Mouse (Mus musculus) adrenal gland (tissue): Measurements from ENCODE around the gene Gnl2.

Experiments
- intact Hi-C: fragments of 180-260 bp; cut with DNase I; formaldehyde crosslinking; loops from one replicate; pipeline ENCODE4 v1.15.1; 2025
- long read RNA-seq, 2 experiments: library from polyadenylated mRNA; unstranded; transcript quantifications; one replicate each; pipeline ENCODE4 v2.0.0; 2020; ENCODE audit warnings: borderline replicate concordance in 1 of 2; ENCODE audit not compliant: insufficient replicate concordance in 1 of 2

Gnl2 gene
- long read RNA-seq, experiment 1, transcript Gnl2-201 (16 exons, 2,366 nt), result major isoform, 32 of 52 reads
- long read RNA-seq, experiment 1, partial matches to known transcripts, result 12 of 52 reads
- long read RNA-seq, experiment 1, other reads (novel, unspliced or antisense), result 8 of 52 reads
- long read RNA-seq, experiment 2, transcript Gnl2-201 (16 exons, 2,366 nt), result major isoform, 35 of 64 reads
- long read RNA-seq, experiment 2, partial matches to known transcripts, result 18 of 64 reads
- long read RNA-seq, experiment 2, other reads (novel, unspliced or antisense), result 11 of 64 reads

DNA sequence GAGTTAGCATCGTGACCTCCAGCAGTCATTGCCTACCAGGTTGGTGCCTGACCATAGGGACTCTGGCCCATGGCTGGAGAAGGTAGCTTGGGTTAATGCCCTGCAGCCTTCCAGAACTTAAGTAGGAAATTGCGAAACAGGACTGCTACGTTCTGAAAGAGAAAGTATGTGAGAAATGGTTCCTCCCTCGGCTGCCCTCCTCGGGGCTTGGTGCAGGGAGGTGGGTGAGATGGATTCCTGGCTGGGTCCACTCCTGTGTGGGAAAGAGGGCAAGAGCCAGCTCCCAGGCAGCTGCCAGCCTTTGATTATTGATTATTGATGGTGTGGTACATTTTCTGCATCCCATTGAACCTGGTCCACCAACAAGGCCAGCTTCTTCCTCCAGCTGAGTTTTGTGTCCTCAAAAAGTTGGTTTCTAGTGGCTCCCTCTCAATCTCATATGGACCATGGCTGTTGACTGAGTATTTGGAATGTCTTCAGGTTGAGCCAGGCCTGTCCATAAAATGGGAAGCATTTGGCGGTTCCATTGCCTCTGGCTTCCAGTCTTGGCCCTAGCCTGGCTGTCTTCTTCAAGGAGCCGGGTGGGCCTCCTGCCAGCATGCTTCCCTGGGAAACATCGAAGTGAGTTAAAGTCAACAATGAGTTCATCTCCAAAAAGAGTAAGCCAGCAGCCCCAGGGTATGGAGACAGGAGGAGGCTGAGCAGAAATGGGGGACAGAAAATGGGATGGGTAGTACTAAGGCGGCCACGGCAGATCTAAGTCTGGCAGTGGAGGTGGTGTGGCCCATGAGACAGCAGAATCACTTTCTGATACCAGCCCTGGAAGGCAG is at the start of gene Gnl2:
Gnl2 (plus strand) TSS at position 780 of the 830 bp plus-strand sequence.
- intact Hi-C loops, result no loop called here

DNA sequence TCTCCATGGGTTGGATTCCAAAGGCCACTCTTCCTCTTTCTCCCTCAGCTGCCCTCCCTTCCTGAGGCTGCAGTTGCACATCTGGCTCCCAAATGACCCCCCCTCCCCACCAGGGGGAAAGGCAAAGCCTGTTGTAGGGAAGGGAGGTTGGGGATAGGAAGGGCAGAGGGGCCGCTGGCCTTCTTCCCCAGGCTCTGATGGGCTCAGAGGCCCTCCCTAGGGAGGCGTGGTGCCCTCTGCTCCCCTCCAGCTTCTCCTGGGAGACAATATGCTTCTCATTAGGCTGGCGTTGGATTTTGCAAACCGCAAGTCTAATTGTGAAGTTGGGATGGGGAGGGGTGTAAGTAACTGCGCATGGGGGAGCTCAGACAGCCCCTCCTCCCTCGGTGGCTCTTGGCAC is 47.7 kb upstream of the Gnl2 start:
- intact Hi-C loops, result no loop called here

DNA sequence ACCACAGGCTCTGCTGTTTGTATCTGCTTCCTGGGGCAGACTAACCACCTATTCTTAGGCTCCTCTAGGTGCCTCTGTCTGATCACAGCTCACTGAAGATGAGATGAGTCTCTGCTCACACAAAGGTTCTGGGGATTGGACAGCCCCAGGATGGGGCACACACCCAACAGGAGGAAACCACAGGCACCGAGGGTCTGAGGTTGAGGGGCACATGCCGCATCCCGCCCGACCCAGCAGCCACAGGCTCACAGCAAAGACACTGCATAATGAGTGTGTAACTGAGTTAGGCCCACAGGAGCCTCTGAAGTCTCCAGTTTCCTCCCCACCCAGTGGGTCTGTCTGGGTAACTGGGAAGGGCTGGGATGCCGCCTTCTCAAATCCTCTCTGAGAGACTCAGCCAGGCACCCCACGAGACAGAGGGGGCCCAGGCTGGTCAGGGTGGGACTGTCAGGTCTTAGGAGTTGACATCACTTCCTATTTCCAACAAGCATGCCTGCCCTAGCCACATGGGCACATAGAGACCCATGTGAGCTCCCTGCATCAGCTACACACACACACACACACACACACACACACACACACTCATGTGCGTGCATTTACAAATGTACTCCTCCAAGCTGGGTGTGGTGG is 47.1 kb upstream of the Gnl2 start:
- intact Hi-C loops, result no loop called here

DNA sequence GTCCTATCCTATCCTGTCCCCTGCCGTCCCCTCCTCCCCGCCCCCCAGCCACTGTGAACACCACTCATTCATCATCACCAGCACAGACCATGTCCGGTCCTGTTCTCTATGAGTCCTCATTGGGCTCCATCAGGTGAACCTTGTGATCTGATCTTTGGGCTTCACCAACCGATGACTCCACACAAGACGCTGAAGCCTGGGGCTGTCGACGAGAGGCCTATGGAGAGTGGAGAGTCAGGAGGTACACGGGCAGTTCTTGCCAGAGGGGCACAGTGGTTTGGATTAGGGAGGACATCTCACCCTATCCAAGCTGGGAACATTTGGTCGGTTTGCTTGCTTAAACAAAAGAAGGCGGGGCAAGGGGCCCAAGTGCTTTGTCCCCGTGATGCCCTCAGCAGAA is 46.2 kb upstream of the Gnl2 start:
- intact Hi-C loops, result no loop called here

DNA sequence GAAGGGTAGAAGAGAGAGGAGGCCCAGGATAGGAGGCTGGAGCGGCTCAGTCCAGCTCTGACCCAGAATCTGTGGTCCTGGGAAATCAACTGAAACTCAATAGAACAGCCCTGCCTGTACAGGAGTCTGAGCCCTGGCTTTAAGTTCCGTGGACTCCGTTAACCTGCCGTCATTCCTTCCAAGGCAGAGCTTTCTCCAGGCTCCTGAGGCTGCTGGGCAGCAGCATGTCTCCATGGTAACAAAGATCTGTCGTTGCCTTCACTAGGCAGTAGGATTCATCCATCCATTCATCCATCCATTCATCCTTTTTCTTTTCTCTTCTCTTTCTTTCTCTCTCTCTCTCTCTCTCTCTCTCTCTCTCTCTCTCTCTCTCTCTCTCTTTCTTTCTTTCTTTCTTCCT is 45.7 kb upstream of the Gnl2 start:
- intact Hi-C loops, result no loop called here

DNA sequence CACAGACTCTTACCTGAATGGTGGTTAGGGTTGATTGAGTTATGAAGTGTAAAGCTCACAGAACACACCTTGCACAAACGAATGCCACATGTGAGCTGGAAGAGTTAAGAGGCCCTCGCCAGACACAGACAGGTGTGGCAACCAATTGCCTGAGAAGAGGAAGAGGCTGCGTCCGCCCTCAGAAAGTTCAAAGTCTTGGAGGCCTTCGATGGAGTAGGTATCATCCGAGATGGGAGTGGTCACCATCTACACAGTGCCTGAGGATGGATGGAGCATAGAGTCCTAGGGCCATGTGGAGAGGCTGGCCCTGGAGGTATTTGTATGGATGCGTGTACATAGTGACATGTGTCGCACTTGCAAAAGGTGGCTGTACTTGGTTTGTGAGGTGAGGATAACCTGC is 45.3 kb upstream of the Gnl2 start:
- intact Hi-C loops, result no loop called here

DNA sequence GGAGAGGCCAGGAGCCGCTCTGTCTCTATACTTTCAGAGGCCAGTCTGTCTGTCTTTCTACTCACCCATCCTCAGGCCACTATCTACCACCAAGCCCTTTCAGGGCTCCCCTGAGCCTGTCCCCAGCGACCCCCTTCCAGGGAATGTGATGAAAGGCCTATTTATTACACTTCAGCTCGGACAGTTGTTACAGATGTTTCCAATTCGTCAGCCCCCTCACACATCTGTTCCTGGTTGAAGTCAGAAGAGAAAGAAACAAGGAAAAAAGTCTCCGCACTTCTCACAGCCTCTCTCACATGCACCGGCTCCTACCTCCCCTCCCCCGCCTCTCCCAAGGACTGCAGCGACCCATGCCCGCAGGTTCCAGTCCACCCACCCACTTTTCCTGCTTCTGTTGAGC is 44.1 kb upstream of the Gnl2 start:
- intact Hi-C loops, result no loop called here

DNA sequence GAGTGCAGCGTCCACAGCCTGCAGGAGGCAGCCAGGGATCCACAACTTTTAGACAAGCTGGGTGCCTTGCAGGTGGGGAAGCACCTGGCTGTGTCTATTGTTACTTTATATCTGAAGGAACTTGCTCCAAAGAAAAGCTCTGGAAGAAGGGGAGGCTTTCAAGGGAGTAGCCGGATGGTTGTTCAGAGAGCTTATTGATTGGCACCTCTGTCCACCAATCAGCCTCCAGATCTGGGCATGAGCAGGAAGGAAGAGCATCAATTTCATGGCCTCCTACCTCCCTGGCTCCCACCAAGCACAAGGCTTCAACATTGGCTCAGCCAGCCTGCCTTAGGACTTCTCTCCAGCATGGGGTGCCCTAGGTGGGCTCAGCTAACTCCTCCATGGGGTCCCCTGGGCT is 43.1 kb upstream of the Gnl2 start:
- intact Hi-C loops, result no loop called here

DNA sequence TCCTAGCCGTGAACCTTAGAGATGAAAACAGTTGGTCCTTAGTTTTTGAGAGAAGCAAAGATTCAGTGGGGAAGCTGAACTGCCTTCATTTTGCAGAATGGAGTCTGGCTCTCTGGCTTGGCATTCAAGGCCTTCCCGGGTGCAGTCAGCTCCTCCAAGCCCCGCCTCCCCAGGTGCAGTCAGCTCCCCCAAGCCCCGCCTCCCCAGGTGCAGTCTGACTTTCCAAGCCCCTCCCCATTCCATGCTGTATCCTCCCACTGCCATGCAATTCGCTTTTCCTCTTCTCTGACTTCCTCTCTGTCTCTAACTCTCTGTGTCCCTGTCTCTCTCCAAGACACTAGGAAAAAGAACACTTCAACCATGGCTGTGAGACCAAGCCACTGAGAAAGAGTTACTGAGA is 38.2 kb upstream of the Gnl2 start:
- intact Hi-C loops, result no loop called here

DNA sequence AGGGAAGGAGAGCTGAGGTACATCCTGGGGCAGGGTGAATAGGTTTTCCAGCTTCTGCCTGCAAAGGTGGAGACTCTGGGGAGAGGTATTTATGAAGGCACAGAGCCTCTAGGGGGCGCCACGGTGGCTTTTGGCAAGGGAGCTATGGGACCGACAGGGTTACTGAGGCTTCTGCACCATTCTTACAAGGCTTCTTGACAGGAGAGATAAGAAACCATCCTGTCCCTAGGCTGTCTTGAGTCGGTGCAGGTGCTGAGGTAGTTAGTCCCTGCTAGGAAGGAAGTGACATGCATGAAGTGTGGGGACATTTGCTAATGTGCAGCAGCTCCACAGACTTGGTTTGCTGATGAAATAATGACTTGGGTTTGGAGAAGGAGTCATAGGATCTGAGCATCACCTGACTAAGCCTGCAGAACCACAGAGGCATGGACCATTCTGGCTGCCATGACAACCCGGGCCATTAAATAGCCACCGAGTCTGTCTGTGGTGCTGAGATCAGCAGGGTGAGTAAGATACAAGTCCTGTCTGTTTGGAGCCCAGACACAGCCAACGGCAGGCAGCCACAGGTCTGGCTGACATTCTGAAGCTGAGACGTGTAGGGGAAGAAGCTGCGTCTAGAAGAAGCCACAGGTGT is 32.4 kb upstream of the Gnl2 start:
- intact Hi-C loops, result loop anchor here (5.0 kb wide), 1 partner anchor 38 kb away; no protein-coding TSS in a partner anchor

DNA sequence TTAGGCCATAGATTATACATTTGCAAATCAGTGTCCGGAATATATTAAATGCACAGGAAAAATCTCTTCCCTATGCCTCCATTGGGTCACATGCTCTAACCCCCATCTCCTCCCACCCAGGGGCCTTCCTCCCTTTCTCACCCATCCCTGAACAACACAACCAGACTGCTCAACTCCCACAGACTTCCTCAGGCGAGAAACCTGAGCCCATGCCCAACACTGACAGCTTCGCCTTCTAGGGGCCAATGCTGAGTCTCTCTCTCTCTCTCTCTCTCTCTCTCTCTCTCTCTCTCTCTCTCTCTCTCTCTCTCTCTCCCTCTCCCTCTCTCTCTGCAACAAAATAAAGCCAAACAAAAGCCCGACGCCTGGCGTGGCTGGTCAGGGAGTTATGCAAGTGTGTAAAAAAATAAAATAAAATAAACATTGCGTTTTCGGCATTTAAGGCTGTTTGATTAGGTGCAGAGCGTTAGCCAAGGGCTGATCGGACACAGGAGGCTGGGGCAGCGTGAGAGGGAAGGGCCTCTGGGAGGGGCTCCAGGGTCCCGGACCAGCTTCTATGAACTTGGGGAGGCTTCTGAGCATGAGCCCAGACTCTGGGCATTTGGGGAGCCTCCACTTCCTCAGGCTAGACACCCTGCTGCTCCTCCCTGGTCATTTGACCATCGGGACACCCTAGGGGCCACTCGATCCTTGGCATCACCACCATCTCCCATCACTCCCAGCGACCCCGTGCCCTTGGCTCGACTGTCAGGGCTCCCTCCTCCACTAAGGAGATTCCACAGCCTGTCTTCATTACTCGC is 31.3 kb upstream of the Gnl2 start:
- intact Hi-C loops, result loop anchor here (5.0 kb wide), 1 partner anchor 37 kb away; no protein-coding TSS in a partner anchor

DNA sequence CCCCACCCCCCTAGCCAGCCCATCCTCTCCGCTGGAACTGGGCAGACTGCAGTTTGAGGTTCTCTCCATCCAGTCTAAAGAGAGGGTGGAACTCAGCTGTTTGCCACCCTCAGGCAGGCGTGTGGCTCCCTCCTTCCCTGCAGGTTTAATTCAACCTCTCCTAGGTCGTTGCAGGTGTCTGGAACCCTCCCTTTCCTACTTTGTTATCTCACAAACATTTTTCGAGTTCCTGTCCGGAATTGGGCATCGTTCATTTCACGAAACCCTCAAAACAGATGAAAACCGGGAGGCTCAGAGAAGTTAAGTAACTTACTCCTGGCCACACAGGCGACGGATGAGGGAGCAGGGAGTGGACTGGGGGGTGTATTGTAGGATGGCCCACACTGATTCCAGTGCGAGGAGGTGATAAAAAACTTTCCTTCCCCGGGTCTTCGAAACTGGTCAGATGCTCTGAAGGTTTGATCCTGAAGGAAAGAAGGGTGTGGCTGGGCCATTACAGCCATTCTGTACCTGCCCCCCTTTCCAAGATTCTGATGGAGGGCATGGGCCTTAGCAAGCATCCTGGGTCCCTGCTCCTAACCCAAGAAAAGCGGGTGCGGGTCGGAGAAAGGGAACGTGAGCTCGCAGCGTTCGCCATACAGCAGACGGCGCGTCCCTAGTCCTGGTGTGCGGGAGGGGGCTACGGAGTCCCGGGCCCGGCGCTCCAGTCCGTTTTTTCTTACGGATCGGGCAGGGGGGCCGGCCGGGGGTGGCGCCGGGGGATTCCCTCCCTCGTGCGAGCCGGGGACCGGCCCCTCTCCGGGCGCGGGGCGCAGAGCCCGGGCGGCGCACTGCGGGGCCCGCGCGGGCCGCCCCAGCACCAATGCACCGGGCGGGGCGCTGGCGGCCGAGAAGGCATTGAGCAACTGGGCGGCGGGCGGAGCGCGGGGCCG is 30.4 kb upstream of the Gnl2 start, which contains the start of gene Rspo1:
Rspo1 (plus strand) TSS at position 760 of the 932 bp plus-strand sequence.
- intact Hi-C loops, result no loop called here

DNA sequence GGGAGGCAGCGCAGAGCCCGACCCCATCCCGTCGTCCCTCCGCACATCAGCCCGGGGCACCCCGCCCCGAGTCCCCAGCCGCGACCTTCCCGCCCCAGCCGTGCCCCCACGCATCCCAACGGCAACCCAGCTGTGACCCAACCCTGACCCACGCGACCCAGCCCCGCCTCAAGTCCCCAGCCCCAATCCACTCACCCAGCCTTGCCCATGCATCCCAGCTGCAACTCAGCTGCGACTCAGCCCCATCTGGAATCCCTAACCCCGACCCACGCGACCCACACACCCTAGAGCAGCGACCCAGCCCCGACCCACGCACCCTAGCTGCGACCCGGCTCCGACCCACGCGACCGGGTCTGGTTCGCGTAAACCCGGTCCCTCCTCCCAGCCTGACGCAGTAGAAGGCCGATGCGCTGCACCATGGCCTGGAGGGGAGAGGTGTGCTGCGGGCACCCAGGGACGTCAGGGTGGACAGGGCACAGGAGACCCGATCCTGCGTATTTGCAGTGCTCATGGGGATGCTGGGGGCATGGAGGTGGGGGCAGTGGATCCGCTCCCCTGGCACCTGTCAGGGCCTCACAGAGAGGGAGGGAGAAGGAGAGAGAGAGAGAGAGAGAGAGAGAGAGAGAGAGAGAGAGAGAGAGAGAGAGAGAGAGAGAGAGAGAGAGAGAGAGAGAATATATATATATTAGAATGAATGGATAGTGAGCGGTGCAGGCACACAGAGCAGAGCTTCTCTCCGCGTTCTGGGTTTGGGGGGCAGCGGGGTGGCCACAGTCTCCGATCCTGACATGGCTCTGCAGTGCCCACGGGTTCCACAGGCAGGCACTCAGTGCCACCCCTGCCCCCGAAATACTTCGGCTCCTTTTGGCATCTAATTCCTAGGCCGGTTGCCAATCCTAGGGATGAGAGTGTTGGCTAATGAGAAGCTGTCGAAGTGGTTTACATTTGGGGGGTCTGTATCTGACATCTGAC is 29.4 kb upstream of the Gnl2 start:
- intact Hi-C loops, result no loop called here

DNA sequence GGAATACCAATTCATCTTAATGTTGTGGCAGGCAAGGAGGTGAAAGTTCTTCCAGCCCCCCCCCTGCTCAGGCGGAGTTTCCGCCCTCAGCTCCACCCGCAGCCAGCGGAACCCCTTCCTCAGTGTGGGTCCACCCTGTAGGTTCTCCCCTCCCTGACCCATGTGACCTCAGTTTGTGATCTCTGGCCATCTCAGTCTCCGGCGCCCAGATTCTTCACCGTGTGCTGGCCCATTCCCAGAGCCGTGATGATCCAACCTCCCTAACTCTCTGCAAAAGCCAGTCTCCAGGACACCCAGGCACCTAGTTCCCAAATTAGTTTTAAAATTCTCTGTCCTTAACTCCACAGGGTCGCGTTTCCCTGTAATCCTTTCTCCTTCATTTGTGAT is 28.7 kb upstream of the Gnl2 start:
- intact Hi-C loops, result no loop called here

DNA sequence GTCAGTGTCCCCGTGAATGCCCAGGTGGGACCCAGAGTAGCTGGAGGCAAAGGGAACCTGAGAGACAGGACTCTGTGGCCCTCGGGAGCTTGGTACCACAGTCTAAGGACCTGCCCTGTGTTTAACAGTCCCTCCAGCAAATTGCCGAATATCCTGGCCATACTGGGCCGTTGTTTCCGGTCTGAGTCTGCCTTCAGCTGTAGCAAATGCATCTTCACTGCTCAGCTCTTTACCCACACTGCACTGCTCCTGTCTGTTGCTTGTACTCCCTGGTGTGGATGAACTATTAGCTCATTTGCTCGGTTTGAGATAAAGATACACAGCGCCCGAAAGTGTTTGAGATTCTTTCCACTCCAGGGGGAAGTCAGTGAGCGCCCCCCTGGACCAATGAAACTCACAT is 28.0 kb upstream of the Gnl2 start:
- intact Hi-C loops, result no loop called here

DNA sequence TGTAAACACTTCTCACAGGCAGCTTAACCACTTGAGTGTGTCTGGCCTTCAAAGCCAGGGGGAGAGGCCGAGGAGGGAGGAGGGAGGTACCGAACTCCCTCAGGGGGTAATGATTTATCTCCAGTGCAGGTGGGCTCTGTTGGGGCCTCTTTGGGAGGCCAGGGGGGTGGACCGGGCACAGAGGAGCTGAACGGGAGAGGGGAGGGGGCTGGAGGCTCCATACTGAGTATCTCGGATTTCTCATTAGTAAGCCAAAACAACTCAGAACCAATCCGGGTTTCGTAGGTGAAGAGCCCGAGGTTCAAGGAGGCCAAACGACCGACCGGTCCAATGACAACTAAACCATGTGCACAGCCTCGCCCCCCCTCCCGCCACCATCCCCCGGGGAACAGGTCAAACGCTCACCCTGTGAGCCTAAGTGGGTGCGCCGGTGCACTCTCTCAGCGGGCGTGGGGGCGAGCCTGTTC is 26.6 kb upstream of the Gnl2 start:
- intact Hi-C loops, result no loop called here

DNA sequence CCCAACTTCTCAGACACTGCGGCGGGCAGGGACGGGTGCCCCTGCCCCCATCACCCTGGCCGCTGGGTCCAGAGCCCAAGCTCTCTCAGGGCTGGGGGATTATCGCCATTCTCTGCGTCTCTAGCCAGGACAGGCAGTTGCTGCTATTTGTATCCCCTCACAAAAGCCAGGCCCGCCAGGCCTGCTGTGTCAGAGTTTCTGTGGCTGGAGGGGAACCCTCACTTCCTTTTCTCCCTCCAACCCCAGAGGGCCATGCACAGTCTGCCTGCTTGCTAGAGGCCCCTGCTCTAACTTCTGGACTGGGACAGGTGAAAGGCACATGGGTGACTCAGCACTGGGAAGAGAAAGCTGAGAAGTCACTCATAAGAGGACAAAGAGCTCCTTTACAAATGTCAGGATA is 26.1 kb upstream of the Gnl2 start:
- intact Hi-C loops, result no loop called here

DNA sequence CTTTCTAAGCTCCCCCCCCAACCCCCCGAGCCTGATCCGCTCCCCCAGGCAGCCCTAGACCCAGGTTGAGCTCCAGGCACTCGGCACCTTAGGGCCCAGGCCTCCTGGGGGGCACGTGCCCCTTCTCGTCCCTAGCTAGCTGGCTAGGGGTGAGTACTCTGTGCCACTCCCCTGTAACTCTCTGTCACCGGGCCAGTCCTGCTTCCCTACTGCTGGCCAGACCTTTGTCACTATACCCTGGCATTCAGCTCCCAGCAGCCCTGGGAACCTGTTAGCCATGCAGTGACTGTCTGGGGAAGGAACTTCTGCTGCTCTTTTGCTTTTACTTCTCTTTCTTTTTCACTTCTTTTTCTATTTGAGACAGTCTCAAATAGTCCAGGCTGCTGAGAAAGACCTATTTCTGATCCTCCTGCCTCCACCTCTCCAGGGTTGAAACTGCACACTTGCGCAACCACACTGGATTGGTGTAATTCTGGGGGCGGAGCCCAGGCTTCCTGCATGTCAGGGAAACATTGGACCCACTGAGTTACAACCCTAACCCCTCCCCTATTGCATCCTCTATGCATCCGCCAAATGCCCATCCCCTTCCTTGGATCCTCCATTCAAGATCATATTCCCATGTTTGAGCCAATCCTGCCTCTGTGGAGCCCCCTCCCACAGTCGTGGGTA is 18.8 kb upstream of the Gnl2 start:
- intact Hi-C loops, result no loop called here
